Mouse (Mus musculus): Measurements from ENCODE around the gene Kdm4a. TPM values are rescaled to one million over a fixed set of nuclear protein-coding genes. Genes with fewer than 3 reads are reported as not detected.
A peak's percentile ranks its signal among the peaks of the same experiment; 100 is the strongest.

Kdm4a gene
- total RNA-seq, 2 experiments from 2014 or later = 45.4 to 48.1 TPM

DNA sequence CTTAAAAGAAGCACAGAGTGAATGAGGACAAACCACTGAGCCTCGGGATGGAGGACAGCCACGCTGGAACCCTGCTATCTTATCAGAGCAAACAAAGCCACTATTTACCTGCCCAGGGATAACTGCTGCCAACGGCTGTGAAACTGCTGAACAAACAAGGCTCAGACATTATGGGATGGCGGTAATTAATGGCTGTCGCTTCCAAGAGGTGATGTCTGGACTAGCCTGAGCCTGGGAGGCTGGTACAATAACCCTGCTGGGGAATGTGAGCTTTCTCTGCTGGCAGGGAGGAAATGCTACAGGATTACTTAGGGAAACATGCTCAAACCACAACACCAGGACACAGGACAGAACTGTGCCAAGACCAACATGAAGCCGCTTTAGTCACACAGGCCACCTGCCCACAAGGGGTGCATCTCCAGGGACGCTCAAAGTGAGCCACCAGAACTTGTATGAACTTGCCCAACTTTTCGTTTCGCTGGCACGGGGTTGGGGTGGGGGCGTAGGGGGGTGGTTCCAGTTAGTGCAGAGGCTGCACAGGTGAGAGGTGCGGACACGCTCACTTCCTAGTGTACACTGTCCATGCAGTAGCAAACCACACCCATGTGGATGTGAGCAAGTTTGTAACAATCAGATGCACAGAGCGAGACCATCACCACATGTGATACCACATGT lies 56.7 kb downstream of the Kdm4a start:
- DNase-seq (ENCODE audit: extremely low spot score in 1 of 2, low spot score in 1 of 2) = no peak

DNA sequence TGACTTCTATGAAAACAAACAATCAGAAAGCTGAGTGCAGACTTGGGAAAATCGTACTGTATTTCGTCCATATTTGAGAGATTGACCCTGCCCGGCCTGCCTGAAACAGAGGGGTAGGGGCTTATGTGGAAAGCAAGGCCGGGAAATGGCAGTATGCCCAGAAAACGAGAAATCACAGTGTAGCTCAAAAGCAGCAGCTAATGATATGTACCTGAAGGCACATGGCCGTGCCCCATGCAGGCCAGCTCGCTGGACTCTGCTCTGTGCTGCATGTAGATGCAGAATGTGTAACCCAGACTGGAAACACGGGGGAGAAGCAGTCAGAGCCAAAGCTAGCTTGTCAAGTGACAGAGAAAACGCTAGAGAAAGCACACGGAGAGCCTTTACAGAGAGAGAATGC lies 57.8 kb downstream of the Kdm4a start:
- DNase-seq (ENCODE audit: extremely low spot score in 1 of 2, low spot score in 1 of 2) = no peak

DNA sequence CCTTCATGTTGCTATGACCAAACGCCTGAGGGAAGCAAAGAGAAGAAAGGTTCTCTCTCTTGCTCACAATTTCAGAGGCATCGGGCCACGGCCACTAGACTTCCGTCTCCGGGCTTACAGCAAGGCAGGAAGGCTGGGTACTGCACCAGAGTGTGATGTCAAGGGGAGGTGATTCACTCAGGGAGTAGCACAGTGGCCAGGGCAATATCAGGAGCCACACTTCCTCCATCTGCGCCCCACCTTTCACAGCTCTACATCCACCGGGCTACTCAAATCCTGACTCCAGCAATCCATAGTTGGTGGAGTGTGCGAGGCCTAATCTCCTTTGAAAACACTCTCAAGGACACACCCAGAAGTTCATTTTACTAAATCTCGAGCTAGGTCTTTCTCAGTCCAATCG lies 62.3 kb downstream of the Kdm4a start:
- DNase-seq (ENCODE audit: extremely low spot score in 1 of 2, low spot score in 1 of 2) = no peak

DNA sequence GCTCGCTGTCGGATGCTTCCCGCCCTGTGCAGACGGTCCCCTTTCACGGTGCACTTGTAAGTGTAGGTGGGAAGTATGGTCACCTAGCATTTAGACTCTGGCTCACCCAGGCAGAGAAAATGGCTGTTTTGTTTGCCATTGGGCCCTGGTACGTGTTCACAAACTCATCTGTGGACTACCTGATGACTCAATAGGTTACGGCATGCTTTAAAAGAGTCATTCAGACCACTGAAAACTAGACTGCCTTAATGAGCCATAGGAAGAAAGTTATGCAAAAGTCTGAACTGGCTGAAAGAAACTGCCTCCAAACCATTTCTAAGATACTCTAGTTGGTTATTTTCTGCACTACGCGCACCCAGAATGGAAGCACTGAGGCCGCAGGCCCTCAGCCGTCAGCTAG lies 63.7 kb downstream of the Kdm4a start:
- DNase-seq (ENCODE audit: extremely low spot score in 1 of 2, low spot score in 1 of 2) = no peak

DNA sequence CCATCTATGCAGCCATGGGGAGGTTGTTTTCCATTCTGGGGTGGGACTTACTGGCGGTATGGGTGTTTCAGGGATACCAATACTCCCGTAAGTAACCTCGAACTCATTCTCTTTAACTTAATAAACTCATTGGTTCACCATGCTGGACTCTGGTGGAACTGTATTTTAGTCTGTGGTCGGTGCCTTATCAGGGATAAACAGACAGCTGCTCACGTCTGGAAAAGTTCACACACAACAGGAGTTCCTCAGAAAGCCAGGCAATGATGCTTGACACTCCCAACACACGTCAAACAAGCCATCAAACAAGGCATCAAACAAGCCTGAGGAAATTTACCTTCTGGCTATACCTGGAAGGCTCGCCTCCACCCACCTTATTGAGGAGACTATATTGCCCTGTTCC lies 64.7 kb downstream of the Kdm4a start:
- no peak for DNase-seq (ENCODE audit: extremely low spot score in 1 of 2, low spot score in 1 of 2)

DNA sequence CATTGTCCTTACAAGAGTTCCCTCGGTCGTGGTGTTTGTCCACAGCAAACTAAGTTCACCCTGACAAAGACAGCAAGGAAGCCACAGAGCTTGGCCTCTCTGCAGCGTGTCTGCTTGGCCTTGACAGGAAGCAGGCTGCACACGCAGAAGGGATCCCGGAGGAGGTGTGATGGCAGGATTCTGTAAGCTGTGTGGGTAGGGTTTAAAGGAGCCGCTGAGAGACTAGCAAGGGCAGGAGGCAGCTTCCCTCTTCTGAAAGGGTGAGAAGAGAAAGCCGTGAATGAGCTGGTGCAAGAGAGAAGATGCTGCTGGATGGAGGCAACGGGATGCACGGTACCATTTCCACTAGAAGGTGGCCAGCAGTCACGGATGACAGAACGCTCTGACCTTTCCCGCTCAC lies 67.2 kb downstream of the Kdm4a start:
- no peak for DNase-seq (ENCODE audit: extremely low spot score in 1 of 2, low spot score in 1 of 2)

DNA sequence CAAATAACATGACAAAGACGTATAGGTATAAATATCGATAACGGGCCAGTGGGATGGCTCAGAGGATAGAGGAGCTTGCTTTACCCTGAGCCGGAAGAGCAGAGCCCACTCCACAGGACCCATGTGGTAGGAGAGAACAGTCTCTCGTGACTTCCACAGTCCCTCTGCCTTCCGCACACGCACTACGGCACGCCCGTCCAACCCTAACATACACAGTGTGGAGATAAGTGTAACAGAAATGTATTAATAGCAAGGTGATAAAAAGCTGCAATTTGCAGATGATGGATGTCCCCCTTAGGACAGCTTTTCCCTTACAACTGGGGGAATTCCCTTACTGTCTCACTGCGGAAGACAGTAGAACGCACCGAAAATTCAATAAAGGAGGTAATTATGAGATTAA lies 70.2 kb downstream of the Kdm4a start:
- no peak for DNase-seq (ENCODE audit: extremely low spot score in 1 of 2, low spot score in 1 of 2)

DNA sequence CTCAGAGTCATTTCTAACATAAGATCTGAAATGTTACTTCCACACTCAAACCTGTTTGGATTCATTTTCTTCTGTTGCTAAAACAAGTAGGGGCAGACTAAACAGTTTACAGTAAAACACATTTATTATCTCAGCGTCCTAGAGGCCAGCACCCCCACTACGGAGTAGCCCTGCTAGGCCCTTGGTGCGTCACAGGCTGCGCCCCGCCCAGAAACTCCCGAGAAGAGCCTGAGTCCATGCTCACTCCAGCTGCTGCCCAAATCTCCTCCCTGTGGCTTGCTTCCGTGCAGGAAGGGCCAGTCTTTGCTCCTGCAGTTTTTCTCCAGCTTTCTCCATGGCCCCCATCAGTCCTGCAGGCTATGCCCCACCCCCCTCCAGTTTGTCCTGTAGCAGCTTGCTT lies 71.1 kb downstream of the Kdm4a start:
- DNase-seq (ENCODE audit: extremely low spot score in 1 of 2, low spot score in 1 of 2) = no peak

DNA sequence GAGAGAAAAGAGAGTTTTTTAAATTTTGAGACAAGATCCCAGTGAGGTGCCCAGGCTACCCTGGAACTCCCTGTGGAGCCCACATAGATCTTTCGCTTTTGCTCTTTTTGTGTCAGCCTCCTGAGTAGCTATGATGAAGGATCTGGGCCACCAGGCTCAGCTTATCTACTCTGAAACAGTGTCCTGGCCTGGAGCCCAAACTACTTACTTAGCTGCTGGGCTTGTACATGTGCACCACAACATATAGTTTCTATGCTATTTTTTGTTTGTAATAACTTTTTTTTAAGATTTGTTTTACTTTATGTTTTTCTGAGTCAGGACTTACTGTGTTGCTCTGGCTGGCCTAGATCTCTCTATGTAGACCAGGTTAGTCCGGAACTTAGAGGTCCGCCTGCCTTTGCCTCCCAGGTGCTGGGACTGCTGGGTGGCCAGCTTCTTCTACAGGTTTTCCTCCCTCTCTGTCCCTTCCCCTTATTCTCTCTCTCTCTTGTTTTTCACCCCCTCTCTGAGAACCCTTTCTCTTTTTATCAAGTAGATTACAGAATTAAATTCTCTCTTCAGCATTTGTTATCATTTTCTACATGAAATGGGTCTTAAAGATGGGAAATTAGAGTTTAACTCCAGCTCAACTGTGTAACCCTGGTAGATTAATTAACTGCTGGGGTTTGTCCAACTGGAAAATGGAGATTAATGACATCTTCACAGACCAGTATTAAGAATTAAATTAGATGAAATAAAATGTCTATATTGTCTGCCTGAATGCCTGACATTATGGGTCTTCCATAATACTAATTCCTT lies 74.4 kb downstream of the Kdm4a start:
- no peak for DNase-seq (ENCODE audit: extremely low spot score in 1 of 2, low spot score in 1 of 2)

DNA sequence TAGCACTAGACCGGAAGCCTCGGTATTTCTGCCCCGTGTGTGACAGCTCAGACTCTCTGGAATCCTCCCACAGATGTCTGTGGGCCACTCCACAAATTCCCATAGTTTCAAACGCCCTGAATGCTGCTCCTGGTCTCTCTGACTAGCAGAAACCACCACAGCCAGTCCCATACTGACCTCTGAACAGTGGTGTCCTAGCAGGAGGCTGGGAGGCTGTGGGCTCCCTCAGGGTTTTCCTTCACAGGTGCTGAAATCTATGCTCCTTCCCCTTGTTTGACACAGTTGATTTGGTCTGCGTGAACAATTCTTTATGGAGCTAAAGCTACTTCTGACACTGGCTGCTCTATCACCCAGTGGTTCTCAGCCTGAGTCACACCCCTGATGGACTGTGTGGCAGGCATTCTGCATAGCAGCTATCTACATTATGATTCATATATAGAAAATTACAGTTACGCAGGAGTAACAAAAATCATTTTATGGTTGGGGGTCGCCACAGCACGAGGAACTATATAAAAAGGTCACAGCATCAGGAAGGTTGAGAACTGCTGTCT lies 76.5 kb downstream of the Kdm4a start:
- no peak for DNase-seq (ENCODE audit: extremely low spot score in 1 of 2, low spot score in 1 of 2)

DNA sequence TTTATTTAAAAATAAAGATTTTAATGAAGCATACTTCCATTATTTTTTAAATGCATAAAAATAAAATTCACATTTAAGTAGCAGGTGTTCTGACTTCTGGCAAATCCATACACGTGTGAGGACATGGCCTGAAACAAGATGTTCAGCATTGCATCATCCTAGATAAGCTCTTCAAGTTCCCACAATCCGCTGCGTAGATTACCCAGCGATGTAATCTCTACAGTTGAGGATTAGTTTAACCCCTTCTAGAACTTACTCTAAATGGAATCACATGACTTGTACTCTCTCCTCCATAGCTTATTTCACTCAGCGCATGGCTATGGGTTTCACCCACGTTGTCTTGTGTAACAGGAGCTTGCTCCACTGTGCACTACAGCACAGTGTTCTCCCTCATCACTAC lies 78.3 kb downstream of the Kdm4a start:
- DNase-seq (ENCODE audit: extremely low spot score in 1 of 2, low spot score in 1 of 2) = no peak

DNA sequence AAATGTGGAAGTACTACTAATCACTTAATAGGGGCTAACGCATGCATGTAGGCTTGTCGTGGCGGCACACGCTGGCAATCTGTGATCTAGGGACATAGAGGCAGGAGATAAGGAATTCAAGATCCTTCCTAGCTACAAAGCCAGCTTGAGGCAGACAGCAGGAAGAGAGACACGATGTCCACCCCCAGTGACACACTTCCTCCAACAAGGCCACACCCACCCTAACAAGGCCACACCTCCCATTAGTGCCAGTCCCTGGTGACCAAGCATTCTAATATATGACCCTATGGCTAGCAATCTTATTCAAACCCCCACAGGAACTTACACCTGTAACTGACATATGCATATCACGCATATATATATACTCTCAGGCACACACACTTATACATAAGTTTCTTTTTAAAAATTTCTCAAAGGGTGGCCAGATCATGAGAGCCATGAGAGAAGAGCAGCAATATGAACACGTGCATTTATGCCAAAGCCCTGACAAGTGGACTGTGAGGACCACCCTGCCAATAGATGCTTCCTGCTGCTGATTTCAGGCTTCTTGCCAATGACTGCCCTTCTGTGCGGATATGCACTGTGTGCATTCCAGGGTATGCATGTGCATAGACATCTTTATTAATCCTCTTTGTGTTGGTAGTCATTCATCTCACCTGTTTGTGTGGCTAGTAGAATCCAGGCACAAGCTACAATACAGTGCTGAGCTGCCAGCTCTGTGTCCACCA lies 80.0 kb downstream of the Kdm4a start:
- DNase-seq (ENCODE audit: extremely low spot score in 1 of 2, low spot score in 1 of 2) = no peak

DNA sequence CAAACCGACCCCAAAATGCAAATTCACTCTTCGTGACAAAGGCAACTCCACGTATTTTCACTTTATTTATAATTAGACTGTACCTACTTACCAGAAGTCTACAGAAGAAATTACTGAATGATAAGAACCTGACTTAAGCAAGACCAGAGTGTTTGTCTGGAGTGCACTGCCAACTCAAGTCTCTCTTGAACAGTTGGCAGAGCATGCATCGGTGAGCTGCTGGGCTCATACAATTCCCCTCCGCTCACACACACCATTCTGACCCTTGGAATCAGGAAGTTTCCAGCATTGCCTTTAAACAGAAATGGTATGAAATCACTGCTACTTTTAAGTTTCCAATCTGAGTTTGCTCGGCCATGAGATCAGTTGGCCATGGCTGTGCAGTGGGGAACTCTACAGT lies 81.3 kb downstream of the Kdm4a start:
- DNase-seq (ENCODE audit: extremely low spot score in 1 of 2, low spot score in 1 of 2) = no peak

DNA sequence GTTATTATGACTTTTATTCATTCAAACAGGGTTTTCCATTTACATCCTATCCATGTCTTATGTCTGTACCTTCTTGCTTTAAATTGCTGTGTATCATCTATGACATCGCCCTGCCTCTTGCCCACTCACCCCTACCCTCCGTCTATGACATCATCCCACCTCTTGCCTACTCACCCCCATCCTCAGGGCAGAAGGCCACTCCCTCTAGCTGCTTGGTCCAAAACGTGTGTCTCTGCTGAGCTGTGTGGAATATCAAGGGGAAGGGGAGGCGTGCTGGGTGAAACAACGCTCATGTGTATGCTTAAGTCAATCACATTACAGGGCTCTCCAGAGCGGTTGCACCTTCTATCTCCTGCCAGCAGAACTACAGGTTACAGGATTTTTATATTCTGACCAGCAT lies 83.8 kb downstream of the Kdm4a start:
- no peak for DNase-seq (ENCODE audit: extremely low spot score in 1 of 2, low spot score in 1 of 2)

DNA sequence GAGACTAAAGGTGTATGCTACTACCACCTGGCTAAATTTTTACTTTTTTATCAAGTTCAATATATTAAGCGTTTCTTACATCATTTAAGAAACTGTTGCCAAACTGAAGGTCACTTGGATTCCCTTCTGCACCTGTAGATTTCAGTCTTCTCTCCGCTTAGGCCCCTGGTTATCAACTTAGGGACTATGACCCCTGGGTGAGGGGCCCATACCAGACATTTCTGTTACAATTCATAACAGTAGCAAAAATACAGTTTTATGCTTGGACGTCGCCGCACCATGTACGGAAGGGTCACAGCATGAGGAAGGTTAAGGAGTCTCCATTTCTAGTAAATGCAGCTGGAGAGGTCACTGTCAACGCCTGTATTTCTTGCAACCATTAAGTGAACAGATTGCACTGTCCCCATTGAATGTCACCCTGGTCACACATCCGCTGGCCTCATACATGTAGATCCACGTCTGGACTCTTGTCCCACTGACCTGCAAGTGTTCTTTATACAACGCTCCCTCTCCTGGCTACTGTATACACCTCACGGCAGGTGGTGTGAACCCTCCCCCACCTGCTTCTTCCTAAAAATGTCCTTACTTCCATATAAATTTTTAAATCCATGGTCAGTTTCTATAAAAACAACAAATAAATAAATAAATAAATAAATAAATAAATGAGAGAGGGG lies 86.9 kb downstream of the Kdm4a start:
- DNase-seq (ENCODE audit: extremely low spot score in 1 of 2, low spot score in 1 of 2) = no peak

DNA sequence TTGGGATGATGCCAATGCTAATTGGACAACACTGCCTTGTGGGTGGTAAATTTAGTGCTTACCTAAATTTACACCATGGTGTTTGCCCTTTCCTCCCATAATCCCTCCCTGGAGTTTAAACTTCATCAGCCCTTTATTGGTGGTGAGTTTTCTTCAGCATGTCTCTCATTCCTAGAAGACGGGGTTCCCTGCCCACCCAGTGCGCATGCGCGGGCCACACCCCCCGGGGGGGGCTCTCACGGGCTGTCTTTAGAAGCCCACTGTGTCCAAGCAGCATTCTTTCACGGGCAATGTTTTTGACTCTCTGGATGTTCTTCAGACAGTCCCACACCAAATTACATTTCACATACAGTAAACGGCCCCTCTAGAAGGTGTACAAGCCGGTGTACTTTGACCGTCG lies 89.4 kb downstream of the Kdm4a start:
- DNase-seq (ENCODE audit: extremely low spot score in 1 of 2, low spot score in 1 of 2) = no peak

DNA sequence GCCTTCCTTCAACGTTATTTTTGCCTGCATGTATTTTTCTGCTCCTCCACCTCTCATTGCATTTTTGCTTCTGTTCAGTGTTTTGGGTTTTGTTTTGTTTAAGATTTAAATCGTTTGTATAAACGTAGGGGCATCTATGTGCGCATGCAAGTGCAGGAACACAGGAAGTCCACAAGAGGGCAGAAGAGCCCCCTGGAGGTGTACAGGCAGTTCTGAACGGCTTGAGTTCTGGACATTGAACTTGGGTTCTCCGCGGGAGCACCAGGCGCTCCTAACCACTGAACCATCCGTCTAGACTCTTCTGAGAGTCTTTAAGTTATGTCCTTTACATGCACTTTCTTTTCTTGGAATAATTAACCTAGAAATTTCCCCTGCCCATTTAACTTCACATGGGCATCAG lies 89.9 kb downstream of the Kdm4a start:
- DNase-seq (ENCODE audit: extremely low spot score in 1 of 2, low spot score in 1 of 2) = peak in 1 of 2 experiments; percentile 31

DNA sequence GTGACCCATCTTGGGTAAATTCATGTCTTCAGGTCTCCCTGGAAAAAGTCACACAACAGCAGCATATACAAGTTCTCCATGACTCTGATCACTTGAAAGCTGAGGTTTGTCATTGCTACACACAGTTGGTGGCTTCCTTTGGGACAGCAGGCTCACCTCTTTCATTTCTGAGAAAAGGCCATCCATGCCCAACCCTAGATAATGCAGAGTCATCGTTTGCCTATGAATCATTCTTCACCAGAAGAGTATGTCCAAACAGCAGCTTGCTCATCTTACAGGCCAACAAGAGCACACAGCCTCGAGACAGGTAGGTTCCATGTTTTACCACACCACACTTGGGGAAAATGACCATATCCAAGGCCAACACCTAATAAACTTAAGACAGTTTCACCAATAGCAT lies 91.1 kb downstream of the Kdm4a start:
- DNase-seq (ENCODE audit: extremely low spot score in 1 of 2, low spot score in 1 of 2) = no peak
